Mouse (Mus musculus) gastrocnemius, adult 18-20 months (tissue): Measurements from ENCODE around the gene Relt. TPM values are rescaled to one million over a fixed set of nuclear protein-coding genes. Genes with fewer than 3 reads are reported as not detected.

Experiments used
- DNase-seq: peaks from one replicate; pipeline ENCODE4 v3.0.0; 2021; ENCODE audit warnings: low spot score
- long read RNA-seq, 2 experiments: library from polyadenylated mRNA; stranded (forward); transcript quantifications; one replicate each; pipeline ENCODE4 v2.0.0; 2021
- total RNA-seq, 2 experiments: library from RNA; stranded (reverse); gene quantifications; 2 replicates each; pipeline ENCODE4 v1.2.3; 2021

Gene Relt
- 10 to 100 TPM; 15.5 to 23.8 TPM for total RNA-seq
- long read RNA-seq, experiment 1, transcript Relt-201 (11 exons, 2,851 nt), result major isoform, 28 of 60 reads
- long read RNA-seq, experiment 1, partial matches to known transcripts, result 5 of 60 reads
- long read RNA-seq, experiment 1, other reads (novel, unspliced or antisense), result 27 of 60 reads
- long read RNA-seq, experiment 2, transcript Relt-201 (11 exons, 2,851 nt), result major isoform, 16 of 39 reads
- long read RNA-seq, experiment 2, partial matches to known transcripts, result 3 of 39 reads
- long read RNA-seq, experiment 2, other reads (novel, unspliced or antisense), result 20 of 39 reads

DNA sequence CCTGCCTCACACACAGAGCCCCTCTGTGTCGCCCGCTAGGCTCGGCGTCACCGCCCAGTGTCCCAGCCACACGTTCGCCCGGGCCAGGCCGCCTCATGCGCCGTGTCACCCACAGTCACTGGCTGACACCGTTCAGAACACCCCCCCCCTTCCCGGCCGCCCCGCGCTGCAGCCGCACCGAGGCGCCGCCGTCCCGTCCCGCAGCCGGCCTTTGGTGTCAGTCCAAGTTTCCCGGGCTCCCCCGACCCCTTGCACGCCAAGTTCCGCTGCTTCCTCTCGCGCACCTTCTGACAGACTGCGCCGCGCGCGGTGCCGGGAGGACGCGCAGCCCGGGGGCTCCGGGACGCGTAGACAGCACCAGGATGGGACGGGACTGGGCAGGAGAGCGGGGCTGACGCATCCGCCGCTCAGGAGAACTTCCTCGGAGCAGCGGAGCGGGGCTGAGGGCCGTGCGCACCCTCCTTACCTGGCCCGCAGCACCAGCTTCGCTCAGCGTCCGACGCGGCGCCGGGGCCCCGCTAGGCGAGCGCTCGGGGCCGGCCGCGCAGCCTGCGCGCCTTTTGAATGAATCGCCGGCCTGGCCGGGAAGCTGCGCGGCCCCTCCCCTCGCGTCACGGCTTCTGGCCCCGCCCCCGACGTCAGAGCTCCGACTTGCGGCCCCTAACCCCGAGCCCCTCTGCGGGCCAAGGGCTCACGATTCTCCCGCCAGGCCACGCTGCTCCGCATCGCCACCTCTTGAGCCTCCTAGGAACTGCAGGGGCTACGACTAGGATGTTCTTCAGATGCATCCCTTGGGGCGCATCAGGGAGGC lies at the start of gene Relt:
TSS of gene Relt (minus strand) at position 619 of the 811 bp plus-strand sequence.
- peak; percentile 95 for DNase-seq

- DNase-seq, result no peak
Measured at GRCm38 (mm10) chr7:100911791-100912190, 48.5 kb upstream of the Relt start.

GRCm38 (mm10) chr7:100911246-100911770 lies 48.1 kb upstream of the Relt start:
- DNase-seq, result no peak

- DNase-seq, result no peak
Measured at GRCm38 (mm10) chr7:100908567-100908966, 45.3 kb upstream of the Relt start.

GRCm38 (mm10) chr7:100908061-100908460 lies 44.8 kb upstream of the Relt start:
- no peak for DNase-seq

DNA sequence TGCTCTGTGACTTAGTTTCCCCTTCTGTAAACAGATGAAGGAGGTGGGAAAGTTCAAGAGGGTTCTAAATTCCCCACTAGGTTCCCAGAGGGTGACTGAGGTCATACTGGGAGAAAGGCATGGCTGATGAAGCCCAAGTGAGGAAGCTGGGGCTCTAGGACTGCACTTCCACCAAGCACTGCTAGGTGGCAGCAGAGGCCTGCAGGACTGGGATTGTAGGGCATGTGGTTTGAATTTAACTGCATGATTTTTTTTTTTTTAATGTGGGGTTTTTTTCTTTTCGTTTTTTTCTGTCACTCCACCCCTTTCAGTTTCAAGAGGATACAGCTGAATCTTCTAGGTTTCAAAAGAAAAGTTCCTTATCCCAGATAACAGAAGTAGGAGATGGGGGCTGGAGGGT lies 44.0 kb upstream of the Relt start:
- DNase-seq, result peak; percentile 86

DNA sequence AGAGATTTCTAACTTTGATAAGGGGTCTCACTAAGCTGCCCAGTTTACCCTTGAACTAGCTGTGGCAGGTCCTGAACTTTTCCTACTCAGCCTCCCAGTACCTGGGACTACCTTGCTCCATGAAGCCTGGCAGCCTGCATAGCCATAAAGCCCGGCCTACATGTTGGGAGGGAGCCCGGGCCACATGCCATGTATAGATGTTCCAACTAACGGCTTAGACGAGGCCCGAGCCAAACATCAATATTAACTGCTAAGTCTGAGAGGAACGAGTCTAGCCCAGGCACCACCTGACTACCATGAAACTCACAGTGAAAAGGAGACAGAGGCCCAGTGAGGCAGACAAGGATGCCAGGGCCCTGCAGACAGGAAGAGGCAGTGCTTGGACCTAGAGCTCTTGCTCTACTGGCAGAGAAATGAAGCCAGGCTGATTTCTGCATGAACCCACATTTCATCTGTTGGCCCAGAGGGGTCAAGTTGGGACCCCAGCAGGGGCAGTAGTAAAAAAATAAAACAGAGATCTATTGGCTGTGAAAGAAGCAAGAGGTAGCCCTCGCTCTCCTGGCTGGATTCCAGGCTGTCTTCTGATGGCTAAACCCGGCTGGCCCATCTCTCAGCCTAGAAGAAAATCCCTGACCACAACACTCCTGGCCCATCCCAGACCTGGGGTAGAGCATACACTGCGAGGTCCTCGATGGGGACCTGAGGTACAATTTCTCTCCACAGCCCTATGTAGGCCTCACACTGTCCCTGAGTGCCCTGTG lies 43.0 kb upstream of the Relt start:
- no peak for DNase-seq

GRCm38 (mm10) chr7:100905037-100905436 lies 41.8 kb upstream of the Relt start:
- no peak for DNase-seq

GRCm38 (mm10) chr7:100904612-100905011 lies 41.4 kb upstream of the Relt start:
- no peak for DNase-seq

DNA sequence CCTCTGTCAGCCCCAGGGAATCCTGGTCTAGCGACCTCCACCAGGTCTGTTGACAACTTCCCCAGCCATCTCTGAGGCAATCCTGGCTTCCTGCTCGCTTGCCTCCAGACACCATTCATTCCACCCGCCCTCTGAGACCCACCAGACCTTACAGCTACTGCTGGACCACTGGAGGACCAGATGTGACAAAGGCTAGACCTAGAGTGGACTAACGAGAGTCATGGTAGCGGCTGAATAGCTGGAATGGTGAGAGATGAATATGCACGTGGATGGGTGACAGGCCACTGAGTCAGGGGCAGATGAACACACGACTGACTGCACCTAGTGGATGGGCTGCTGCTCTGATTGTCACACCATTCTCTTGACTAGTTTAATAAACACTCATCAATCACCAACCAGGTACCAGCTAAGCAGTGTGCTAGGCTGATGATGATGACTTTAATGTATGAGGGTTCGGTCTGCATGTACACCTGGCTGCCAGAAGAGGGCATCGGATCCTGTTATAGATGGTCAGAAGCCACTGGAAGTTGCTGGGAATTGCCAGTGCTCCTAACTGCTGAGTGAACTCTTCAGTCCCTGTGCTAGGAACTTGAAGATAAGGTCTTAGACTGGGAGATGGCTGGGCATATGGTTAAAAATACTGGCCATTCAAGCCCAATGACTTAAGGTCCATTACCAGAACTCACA lies 39.3 kb upstream of the Relt start:
- no peak for DNase-seq

DNA sequence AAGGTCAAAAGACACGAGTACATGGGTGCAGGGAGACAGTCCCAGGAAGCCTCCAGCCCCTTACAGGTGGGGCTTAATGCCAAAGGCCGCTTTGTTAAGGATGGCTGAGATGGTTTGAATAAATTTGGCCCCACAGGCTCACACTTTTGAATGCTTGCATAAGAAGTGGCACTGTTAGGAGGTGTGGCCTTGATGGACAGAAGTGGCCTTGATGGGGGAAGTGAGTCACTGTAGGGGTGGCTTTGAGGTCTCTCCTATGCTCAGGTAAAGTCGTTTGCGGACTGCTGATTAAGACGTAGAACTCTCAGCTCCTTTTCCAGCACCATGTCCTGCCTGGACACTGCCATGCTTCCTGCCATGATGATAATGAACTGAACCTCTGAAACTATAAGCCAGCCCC lies 34.6 kb upstream of the Relt start:
- no peak for DNase-seq

GRCm38 (mm10) chr7:100894833-100895226 lies 31.6 kb upstream of the Relt start:
- no peak for DNase-seq

DNA sequence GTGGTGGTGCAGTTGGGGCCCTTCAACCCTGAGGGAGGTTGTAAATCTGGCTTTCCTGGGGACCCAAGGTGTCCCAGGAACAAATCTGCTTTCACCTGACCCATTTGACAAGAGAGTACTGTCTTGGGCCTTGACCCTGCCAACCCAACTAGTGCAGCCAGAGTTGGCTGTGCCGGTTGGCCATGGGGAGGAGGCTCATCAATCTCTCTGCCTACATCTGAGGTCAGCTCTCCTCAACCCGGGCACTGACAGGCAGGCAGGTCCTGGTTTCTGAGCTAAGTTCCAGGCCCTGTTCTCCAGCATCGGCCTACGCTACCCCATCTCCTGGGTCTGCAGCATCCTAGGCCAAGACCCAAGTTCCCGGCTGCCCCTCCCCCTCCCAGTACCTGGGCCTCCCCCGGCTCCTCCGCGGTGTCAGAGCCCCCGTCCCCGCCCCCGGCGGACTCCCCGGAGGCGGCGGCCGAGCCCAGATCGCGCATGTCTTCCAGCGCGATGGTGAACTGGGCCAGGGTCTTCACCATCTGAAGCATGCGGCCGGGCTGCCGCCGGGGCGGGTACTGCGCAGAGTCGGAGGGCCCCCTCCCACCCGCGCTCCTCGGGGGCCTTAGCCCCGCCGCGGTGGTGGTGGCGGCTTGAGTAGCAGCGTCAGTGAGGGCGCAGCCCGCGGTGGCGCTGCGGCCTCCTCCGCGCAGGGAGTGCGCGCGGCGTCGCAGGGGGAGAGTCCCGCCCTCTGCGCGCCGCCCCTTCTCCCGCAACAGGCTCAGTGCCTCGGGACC lies 31.0 kb upstream of the Relt start:
- no peak for DNase-seq

DNA sequence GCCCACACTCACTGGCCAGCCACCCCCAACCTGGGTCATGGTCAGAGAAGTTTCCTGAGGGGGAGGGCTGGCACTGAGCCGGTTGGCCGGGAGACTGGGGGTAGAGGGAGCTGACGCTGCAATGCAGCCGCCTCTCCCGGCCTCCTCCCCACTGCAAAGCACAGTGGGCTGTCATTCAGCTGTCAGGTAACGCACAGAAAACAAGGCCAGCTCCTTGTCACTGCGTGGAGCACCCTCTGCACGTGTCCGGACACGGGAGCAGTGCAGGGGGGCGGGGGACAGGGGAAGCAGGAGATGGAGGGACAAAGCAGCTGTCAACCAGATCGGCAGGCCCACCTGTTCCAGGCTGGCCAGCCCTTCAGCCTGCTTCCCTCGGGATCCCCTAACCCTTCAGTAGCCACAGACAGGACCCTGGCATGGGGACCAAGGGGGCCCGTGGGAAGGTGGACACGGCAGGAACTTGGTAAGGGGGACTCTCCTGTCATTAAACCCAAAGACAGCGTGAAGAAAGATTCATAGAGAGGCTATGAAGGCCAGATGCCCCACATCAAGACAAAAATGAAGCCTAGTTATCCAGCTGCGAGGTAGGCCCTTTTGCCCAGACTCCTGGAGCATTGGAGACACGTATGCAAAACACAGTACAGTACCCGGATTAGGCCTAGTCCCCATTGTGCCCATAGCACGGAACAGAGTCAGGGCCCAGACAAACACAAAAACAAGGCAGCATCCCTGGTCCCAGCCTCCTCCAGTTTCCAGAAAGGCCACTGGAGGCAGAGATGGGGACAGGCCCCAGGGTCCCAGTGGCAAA lies 30.2 kb upstream of the Relt start:
- DNase-seq, result no peak

DNA sequence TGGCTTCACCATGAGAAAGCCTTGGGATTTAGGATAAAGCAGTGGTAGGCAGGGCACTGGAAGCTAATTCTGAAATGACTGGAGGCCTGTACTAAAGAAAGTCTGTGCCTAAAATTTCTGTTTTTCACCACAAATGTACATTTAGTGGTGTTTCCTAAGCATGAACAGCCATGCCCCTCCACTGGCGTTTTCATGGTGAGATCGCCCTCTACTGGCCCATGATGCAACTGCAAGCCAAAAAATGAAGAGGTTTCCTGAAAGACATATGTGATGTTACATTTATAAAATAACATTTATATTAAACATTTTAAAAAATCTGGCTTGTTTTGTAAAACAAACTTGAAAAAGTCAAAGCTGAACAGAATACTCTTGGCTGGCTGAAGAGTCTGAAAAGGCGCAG lies 23.3 kb upstream of the Relt start:
- peak; percentile 62 for DNase-seq

GRCm38 (mm10) chr7:100884460-100884859 lies 21.2 kb upstream of the Relt start:
- peak; percentile 55 for DNase-seq

DNA sequence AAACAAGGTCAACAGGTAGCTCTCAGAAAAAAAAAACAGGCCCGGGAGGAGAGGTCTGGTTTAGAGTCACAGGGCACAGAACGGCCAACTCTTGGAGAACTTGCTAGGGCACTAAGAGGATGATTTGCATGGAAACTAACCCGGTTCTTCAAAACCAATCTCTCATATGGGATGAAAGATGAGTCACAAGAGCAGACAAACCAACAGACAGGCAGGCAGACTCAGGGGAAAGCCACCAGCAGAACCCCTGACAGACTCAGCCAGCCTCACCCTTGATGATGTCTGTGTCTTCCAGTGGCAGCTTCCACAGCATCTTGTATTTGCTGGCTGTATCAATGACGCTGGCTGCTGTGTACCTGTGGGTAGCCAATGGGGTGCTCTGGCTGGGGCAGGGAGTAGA lies 18.7 kb upstream of the Relt start:
- no peak for DNase-seq

DNA sequence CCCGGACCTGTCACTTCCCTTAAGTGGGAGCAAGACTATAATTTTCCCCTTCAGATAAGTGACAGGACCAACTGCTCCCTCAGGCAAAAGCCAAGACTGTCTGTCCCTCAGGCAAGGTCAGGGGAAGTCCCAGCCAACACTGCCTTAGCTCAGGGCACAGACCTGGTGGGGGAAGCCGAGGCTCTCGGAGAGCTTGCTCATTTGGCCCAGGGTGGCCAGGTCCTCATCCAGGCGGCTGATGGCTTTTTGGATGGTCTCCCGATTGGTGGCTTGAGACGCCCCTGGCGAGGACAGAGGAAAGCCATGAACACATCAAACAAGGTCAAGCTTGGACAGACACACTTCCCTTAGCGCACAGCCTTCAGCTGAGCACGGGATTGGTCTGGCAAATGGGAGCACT lies 18.3 kb upstream of the Relt start:
- DNase-seq, result peak; percentile 89

DNA sequence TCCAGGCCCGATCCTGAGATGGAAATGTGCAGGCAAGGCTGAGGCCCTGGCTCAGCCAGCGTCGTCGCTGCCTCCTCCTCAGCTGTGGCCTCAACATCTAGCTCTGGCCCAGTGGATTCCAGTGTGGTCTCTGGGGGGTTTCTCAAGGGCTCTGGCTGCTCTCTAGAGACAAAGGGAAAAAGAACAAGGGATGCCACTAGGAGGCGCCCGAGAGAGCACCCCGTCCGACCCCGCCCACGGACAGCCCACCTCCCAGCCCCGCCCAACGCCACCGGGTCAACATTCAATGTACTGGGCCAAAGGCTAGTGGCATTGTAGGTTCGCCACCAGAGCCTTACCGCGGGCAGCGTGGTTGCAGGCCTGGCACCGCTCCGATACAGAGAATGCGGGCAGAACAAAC lies 16.3 kb upstream of the Relt start:
- peak; percentile 59 for DNase-seq

- DNase-seq, result no peak
Measured at GRCm38 (mm10) chr7:100876771-100877170, 13.5 kb upstream of the Relt start.
